In genomic region chr1:151352911-151353310, GRCm38 (mm10) we compare ENCODE assay signal across 10 mouse cellular contexts. TPM values are rescaled to one million over a fixed set of nuclear protein-coding genes. Genes with fewer than 3 reads are reported as not detected.
DNase-seq lines count a peak whose midpoint lies in the region; ATAC-seq and TF ChIP-seq lines count a peak whose summit lies in the region.
"Had no signal": no experiment of that assay in that cellular context is flagged by ENCODE, and none has a peak within 500 bp of the region (broad histone marks: within the 10 kb centered on the region; RNA-seq: fewer than 3 reads in every experiment).

No protein-coding gene starts in this region.

- H3K27me3 ChIP-seq in intestine, postnatal 0 days (replicated peaks; ENCODE audit: control insufficient read depth, insufficient read depth, low read length), result no peaks in the 10 kb centered on the region
- H3K27me3 ChIP-seq in thymus, adult 2 months (ENCODE audit: control insufficient read depth, insufficient read depth, low read length), result no peaks in the 10 kb centered on the region
- H3K27me3 ChIP-seq: heart, embryonic 13.5 days had no signal

- no peak for TF ChIP-seq CTCF in lung, adult 2 months (IDR thresholded peaks at IDR 0.05; ENCODE audit: insufficient read depth, low read length)
- TF ChIP-seq CTCF in intestine, postnatal 0 days (IDR thresholded peaks at IDR 0.05; ENCODE audit: low read depth), result peak; percentile 77
- TF ChIP-seq CTCF in thymus, adult 2 months (IDR thresholded peaks at IDR 0.05; ENCODE audit: borderline replicate concordance, control insufficient read depth, extremely low read depth, insufficient read depth, low read length, poor library complexity), result no peak

- peak; percentile 39 for DNase-seq in embryo, embryonic 11 days
- DNase-seq in embryo, embryonic 9.5 days (ENCODE audit: extremely low spot score), result no peak
- peak; percentile 23 to 40 for DNase-seq in lung, adult 18-20 months
- no peak for DNase-seq in lung, adult 2 months
- peak; percentile 70 for DNase-seq in thymus, adult 2 months
- DNase-seq in frontal cortex, postnatal 36 days (ENCODE audit: low spot score in 2 of 2), result no peak
- DNase-seq in adrenal gland, adult 18-20 months (ENCODE audit: low spot score in 2 of 2), result no peak

- H3K4me2 ChIP-seq in intestine, postnatal 0 days (replicated peaks; ENCODE audit: low read depth), result no peak overlapping the region
- H3K4me2 ChIP-seq: heart, embryonic 13.5 days had no signal

- H3K36me3 ChIP-seq in intestine, postnatal 0 days (ENCODE audit: control insufficient read depth, insufficient read depth), result peaks cover 59% of the 10 kb centered on the region
- peaks cover 79% of the 10 kb centered on the region for H3K36me3 ChIP-seq in thymus, adult 2 months (ENCODE audit: control insufficient read depth, insufficient read depth, low read length)

- no peak overlapping the region for H3K27ac ChIP-seq in intestine, postnatal 0 days (ENCODE audit: low read depth, low read length)
- no peak overlapping the region for H3K27ac ChIP-seq in thymus, adult 2 months (ENCODE audit: control insufficient read depth, insufficient read depth, low read length)
- H3K27ac ChIP-seq: heart, embryonic 13.5 days; macrophage had no signal

- H3K9ac ChIP-seq in intestine, postnatal 0 days (ENCODE audit: low read depth, low read length), result no peak overlapping the region
- H3K9ac ChIP-seq: heart, embryonic 13.5 days had no signal

- H3K9me3 ChIP-seq in intestine, postnatal 0 days (ENCODE audit: control insufficient read depth), result no peaks in the 10 kb centered on the region
- H3K9me3 ChIP-seq: heart, embryonic 13.5 days had no signal

- no peaks in the 10 kb centered on the region; the same call in none of the 2 replicates for H3K4me1 ChIP-seq in lung, adult 2 months (ENCODE audit: control insufficient read depth, insufficient read depth, low read length)
- H3K4me1 ChIP-seq in intestine, postnatal 0 days (replicated peaks; ENCODE audit: control insufficient read depth, insufficient read depth, low read length), result no peaks in the 10 kb centered on the region
- no peaks in the 10 kb centered on the region for H3K4me1 ChIP-seq in thymus, adult 2 months (replicated peaks; ENCODE audit: control insufficient read depth, insufficient read depth, low read length)

- ATAC-seq in intestine, postnatal 0 days, result peak; percentile 43

- H3K4me3 ChIP-seq in lung, adult 2 months (replicated peaks; ENCODE audit: extremely low read depth, low read depth, low read length), result no peak overlapping the region
- no peak overlapping the region for H3K4me3 ChIP-seq in intestine, postnatal 0 days (ENCODE audit: low read depth, low read length)
- H3K4me3 ChIP-seq in thymus, adult 2 months (ENCODE audit: control insufficient read depth, insufficient read depth, low read length), result no peak overlapping the region
- H3K4me3 ChIP-seq: heart, embryonic 13.5 days had no signal

- 76% methylated on average over 2 of the region's 2 CpGs for WGBS in lung, adult 2 months
- 80% methylated on average over 2 of the region's 2 CpGs for WGBS in intestine, postnatal 0 days
- 98% methylated on average over 2 of the region's 2 CpGs for WGBS in thymus, adult 2 months

- no peak for TF ChIP-seq POLR2A in lung, adult 2 months (IDR thresholded peaks at IDR 0.05; ENCODE audit: borderline replicate concordance, extremely low read depth, low read depth, low read length)
- no peak for TF ChIP-seq POLR2A in thymus, adult 2 months (IDR thresholded peaks at IDR 0.05; ENCODE audit: control insufficient read depth, extremely low read depth, insufficient read depth, low read length, poor library complexity)

RNA-seq across cellular contexts. Expression of gene Ivns1abp, which starts 8.6 kb away (rescaled TPM):
- 43.0 and 48.9 TPM in 2 replicates for polyA plus RNA-seq in lung, adult 2 months (2012; rRNA removed)
- polyA plus RNA-seq in intestine, postnatal 0 days (2015; fragmentation: Nextera tagmentation; extraction: Ambion mirVana), result 101 and 107 TPM in 2 replicates
- 85.7 and 93.8 TPM in 2 replicates for polyA plus RNA-seq in thymus, adult 2 months (2012; rRNA removed)
- 100 to 1,000 TPM; 102 to 147 TPM for total RNA-seq in adrenal gland, adult 18-20 months (2021)

Comparison
In these comparisons a context has a peak if more than half of its experiments do, and no peak if none do; other contexts are left out.
1. DNase-seq: peak in embryo, embryonic 11 days (single experiment), lung, adult 18-20 months (2 of 2) and thymus, adult 2 months (single experiment); none in embryo, embryonic 9.5 days (single experiment), lung, adult 2 months (single experiment), frontal cortex, postnatal 36 days (0 of 2) and adrenal gland, adult 18-20 months (0 of 2).